Comparison of ENCODE assay signal across 9 mouse cellular contexts in genomic region chr16:10394699-10395540, GRCm38 (mm10). TPM values are rescaled to one million over a fixed set of nuclear protein-coding genes. Genes with fewer than 3 reads are reported as not detected.
DNase-seq lines count a peak whose midpoint lies in the region; ATAC-seq and TF ChIP-seq lines count a peak whose summit lies in the region.
"Had no signal": no experiment of that assay in that cellular context is flagged by ENCODE, and none has a peak within 500 bp of the region (broad histone marks: within the 10 kb centered on the region; RNA-seq: fewer than 3 reads in every experiment).

Gene Tekt5, minus strand, starts transcription at chr16:10395490.

- peak; percentile 38; the same call in 1 of the 2 replicates for ATAC-seq in heart, embryonic 12.5 days (ENCODE audit: insufficient number of reproducible peaks, low FRiP score)
- peak; percentile 90 for ATAC-seq in kidney, embryonic 16.5 days (ENCODE audit: low FRiP score, low TSS enrichment)
- no peak for ATAC-seq in activated CD4-positive, CD25-positive, alpha-beta regulatory T cell, adult 4 months

- no peak within 1 kb of the TSS for H3K4me3 ChIP-seq in thymus, adult 2 months (ENCODE audit: control insufficient read depth, insufficient read depth, low read length)
- peak within 1 kb of the TSS; percentile 43 for H3K4me3 ChIP-seq in heart, embryonic 12.5 days
- H3K4me3 ChIP-seq in kidney, embryonic 16.5 days (ENCODE audit: low read length) = peak within 1 kb of the TSS; percentile 40
- H3K4me3 ChIP-seq: erythroblast, embryonic 14.5 days had no signal

- 51% methylated on average over 37 of the region's 37 CpGs for WGBS in thymus, adult 2 months
- 7% methylated on average over 37 of the region's 37 CpGs for WGBS in heart, embryonic 12.5 days
- 5% methylated on average over 37 of the region's 37 CpGs for WGBS in kidney, embryonic 16.5 days

- no peaks in the 10 kb centered on the region for H3K36me3 ChIP-seq in thymus, adult 2 months (ENCODE audit: control insufficient read depth, insufficient read depth, low read length)
- H3K36me3 ChIP-seq in heart, embryonic 12.5 days = no peaks in the 10 kb centered on the region
- H3K36me3 ChIP-seq in kidney, embryonic 16.5 days (ENCODE audit: insufficient read depth, low read length) = no peaks in the 10 kb centered on the region

- no peak for TF ChIP-seq POLR2A in thymus, adult 2 months (IDR thresholded peaks at IDR 0.05; ENCODE audit: control insufficient read depth, extremely low read depth, insufficient read depth, low read length, poor library complexity)

- TF ChIP-seq CTCF in thymus, adult 2 months (IDR thresholded peaks at IDR 0.05; ENCODE audit: borderline replicate concordance, control insufficient read depth, extremely low read depth, insufficient read depth, low read length, poor library complexity) = peak; percentile 76

- no peaks in the 10 kb centered on the region for H3K27me3 ChIP-seq in thymus, adult 2 months (ENCODE audit: control insufficient read depth, insufficient read depth, low read length)
- peaks cover 17% of the 10 kb centered on the region; the same call in 1 of the 2 replicates for H3K27me3 ChIP-seq in heart, embryonic 12.5 days (replicated peaks)
- no peaks in the 10 kb centered on the region for H3K27me3 ChIP-seq in kidney, embryonic 16.5 days (ENCODE audit: insufficient read depth, low read length)

- no peak within 1 kb of the TSS for H3K27ac ChIP-seq in thymus, adult 2 months (ENCODE audit: control insufficient read depth, insufficient read depth, low read length)
- H3K27ac ChIP-seq in heart, embryonic 12.5 days (ENCODE audit: poor library complexity, severe bottlenecking) = no peak within 1 kb of the TSS
- H3K27ac ChIP-seq in kidney, embryonic 16.5 days (ENCODE audit: low read length) = no peak within 1 kb of the TSS

- H3K4me1 ChIP-seq in thymus, adult 2 months (replicated peaks; ENCODE audit: control insufficient read depth, insufficient read depth, low read length) = peaks cover 6% of the 10 kb centered on the region
- H3K4me1 ChIP-seq in heart, embryonic 12.5 days (replicated peaks) = peaks cover 9% of the 10 kb centered on the region
- peaks cover 17% of the 10 kb centered on the region for H3K4me1 ChIP-seq in kidney, embryonic 16.5 days (ENCODE audit: insufficient read depth, low read length)

- H3K9me3 ChIP-seq in heart, embryonic 12.5 days (replicated peaks) = no peaks in the 10 kb centered on the region
- no peaks in the 10 kb centered on the region; the same call in 1 of the 2 replicates for H3K9me3 ChIP-seq in kidney, embryonic 16.5 days (ENCODE audit: low read length)

- H3K9ac ChIP-seq in heart, embryonic 12.5 days = peak within 1 kb of the TSS; percentile 11
- H3K9ac ChIP-seq in kidney, embryonic 16.5 days (replicated peaks; ENCODE audit: low read length) = peak within 1 kb of the TSS; percentile 39

- H3K4me2 ChIP-seq in heart, embryonic 12.5 days = peak within 1 kb of the TSS; percentile 80
- peak within 1 kb of the TSS; percentile 59 for H3K4me2 ChIP-seq in kidney, embryonic 16.5 days (replicated peaks; ENCODE audit: low read depth, low read length)

- peak; percentile 43 for DNase-seq in thymus, adult 2 months
- no peak for DNase-seq in thymus, adult 18-20 months
- peak; percentile 60 to 64 for DNase-seq in cerebellum, postnatal 36 days
- DNase-seq in lung, postnatal 10 days = peak; percentile 81
- peak; percentile 41 to 54 for DNase-seq in right cerebral cortex, adult 2 months (ENCODE audit: low spot score in 2 of 2)

RNA-seq across cellular contexts. Expression of gene Tekt5, which starts in this region (rescaled TPM):
- 1.4 and 1.7 TPM in 2 replicates for polyA plus RNA-seq in thymus, adult 2 months (2012; rRNA removed)
- polyA plus RNA-seq in heart, embryonic 12.5 days (2016; fragmentation: Nextera tagmentation; extraction: Ambion mirVana) = 0.21 and 0.24 TPM in 2 replicates
- 0.70 and 0.87 TPM in 2 replicates for polyA plus RNA-seq in kidney, embryonic 16.5 days (2015; fragmentation: Nextera tagmentation; extraction: Ambion mirVana)
- polyA plus RNA-seq in activated CD4-positive, CD25-positive, alpha-beta regulatory T cell, adult 4 months (2017; shearing (Covaris generic)) = not detected
- polyA plus RNA-seq: erythroblast, embryonic 14.5 days had no signal

Comparison
In these comparisons a context has a peak if more than half of its experiments do, and no peak if none do; other contexts are left out.
1. DNase-seq: peak in thymus, adult 2 months (single experiment), cerebellum, postnatal 36 days (2 of 2), lung, postnatal 10 days (single experiment) and right cerebral cortex, adult 2 months (2 of 2); none in thymus, adult 18-20 months (0 of 2).
2. Peak in ATAC-seq, H3K4me3 ChIP-seq, H3K9ac ChIP-seq and H3K4me2 ChIP-seq in heart, embryonic 12.5 days; RNA of the gene not detected or under 1 TPM.
3. Peak in ATAC-seq, H3K4me3 ChIP-seq, H3K9ac ChIP-seq and H3K4me2 ChIP-seq in kidney, embryonic 16.5 days; RNA of the gene not detected or under 1 TPM.